Mouse (Mus musculus) gonadal fat pad, adult 2 months (tissue): ENCODE measurements around the gene Nr1i2. TPM values are rescaled to one million over a fixed set of nuclear protein-coding genes. Genes with fewer than 3 reads are reported as not detected.
A peak's percentile ranks its signal among the peaks of the same experiment; 100 is the strongest.
"Not testable (repeated sequence)": the region's sequence is repeated elsewhere in the genome, so short reads cannot be mapped to it uniquely, and the experiment has no call there.

Experiments used
- DNase-seq: peaks from one replicate; pipeline ENCODE4 v3.0.0-alpha.2; 2012; ENCODE audit warnings: low read depth
- polyA plus RNA-seq: library from polyadenylated mRNA; depleted of rRNA; stranded (reverse); fragments of >200 nt; gene quantifications from 2 replicates; pipeline ENCODE4 v1.2.3, GENCODE M21; 2012; rRNA removed

Gene Nr1i2
- polyA plus RNA-seq: 0.08 and 0.18 TPM in 2 replicates

DNA sequence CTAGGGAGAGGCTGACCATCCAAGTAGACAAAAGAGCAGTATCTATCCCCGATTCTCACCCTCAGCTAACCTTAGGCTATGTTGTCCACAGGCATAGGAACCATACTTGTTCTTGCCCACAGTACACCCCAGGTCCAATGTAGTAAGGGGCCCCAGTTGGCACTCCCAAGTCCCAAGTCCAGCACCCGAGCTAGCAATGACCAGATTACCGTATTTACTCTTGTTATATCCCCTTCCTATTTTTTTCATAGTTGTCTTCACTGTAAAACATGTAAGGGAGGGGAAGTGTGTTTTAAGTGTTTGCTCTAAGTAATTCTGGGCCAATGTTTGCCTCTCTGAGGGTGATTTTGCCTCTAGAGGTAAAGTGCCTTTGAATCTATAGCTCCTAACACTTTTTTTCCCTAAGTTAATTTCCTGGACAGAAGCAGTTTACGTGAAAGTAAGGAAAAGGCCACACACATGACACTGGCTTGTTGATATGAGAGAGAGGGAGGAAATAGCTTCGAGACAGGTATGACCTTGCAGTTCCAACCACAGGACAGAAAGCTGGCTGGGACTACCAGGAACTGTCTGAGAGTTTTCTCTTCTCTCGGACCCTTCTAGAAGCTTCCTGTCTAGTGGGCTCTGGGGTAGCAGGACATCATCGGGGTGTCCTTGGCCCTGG is at the start of gene Nr1i2:
Nr1i2 (minus strand) TSS at position 140 of the 664 bp plus-strand sequence.
- DNase-seq: no peak

DNA sequence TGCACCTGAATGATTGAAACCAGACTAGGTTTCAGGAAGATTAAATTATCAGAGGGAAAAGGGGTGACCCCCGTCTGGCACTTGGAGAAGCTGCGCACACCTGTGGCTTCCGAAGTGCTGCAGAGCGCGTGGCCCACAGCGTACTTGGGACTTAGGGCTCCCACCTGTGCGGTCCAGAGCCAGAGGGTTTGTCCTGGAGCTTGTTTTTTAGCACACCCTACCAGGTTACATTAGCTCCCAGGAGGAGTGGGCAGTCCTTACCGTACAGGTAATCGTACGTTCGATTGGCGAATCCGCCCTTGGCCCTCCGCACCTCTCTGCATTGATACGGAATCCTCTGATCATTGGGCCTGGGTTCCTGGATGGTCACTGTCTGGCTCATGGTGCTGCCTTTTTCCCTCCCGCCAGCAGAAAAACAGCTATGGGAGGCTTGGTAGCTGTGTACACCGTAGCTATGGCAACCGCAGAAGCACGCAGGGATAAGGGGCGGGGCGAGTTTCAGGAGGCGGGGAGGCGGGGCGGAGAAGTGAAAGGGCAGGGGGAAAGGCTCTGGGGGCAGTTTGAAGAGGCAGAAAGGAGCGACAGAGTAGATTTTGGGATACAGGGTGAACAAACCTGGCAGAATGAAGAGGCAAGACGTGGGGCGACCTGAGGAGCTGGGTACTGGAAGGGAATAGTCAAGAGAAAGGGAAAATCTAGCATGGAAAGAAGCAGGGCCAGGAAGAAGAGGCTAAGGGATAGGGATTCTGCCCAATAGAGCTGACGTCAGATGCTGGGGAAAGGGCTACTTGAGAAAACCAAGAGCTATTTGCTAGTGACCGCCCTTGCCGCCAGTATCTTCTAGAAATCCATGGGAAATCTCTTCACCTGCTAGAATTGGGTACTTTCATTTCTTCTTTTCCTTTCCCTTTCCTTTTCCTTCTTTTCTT is 47.0 kb upstream of the Nr1i2 start, which contains the start of gene Maats1:
Maats1 (minus strand) TSS at position 748 of the 929 bp plus-strand sequence.
- no peak for DNase-seq

DNA sequence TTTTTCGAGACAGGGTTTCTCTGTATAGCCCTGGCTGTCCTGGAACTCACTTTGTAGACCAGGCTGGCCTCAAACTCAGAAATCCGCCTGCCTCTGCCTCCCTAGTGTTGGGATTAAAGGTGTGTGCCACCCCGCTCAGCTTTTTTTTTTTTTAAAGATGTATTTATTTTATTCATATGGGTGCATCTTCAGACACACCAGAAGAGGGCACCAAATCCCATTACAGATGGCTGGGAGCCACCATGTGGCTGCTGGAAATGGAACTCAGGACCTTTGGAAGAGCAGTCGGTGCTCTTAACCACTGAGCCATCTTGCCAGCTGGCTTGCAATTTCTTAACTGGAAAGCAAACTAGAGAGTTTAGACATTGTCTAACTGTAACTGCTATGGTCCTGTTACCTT is 43.5 kb upstream of the Nr1i2 start:
- DNase-seq: not testable (repeated sequence)

DNA sequence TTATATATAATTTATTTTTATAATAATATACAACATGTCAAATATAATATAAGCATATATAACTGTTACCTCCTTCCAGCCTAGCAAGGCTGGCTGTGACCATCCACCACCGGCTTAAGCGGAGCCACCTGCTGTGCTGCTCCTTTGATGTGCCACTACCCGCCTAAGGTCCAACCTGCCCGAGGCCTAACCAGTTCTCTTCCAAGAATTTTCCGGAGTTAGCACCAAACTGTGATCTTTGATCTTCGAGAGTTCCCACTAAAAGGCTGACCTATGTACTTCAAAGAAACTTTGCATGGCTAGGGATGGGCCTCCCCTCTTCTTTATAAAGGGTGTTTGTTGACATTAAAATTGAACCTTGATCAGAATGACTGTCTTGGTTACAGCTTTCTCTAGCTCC is 39.8 kb upstream of the Nr1i2 start:
- no peak for DNase-seq

DNA sequence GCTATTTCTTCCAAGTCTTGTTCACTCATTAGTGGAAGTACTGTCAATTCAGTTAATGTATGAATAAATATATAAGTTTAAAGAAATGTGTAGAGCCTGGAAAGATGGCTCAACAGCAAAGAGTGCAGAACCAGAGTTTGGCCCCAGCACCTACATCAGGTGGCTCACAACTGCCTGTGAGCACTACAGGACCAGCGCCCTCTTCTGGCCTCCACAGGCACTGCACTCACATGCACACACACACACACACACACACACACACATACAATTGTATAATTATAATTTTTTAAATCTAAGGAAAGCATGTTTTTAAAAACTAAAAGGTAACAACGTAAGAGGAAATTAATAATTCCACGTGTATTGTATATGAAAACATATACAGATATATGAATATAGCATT is 34.7 kb upstream of the Nr1i2 start:
- DNase-seq: no peak

DNA sequence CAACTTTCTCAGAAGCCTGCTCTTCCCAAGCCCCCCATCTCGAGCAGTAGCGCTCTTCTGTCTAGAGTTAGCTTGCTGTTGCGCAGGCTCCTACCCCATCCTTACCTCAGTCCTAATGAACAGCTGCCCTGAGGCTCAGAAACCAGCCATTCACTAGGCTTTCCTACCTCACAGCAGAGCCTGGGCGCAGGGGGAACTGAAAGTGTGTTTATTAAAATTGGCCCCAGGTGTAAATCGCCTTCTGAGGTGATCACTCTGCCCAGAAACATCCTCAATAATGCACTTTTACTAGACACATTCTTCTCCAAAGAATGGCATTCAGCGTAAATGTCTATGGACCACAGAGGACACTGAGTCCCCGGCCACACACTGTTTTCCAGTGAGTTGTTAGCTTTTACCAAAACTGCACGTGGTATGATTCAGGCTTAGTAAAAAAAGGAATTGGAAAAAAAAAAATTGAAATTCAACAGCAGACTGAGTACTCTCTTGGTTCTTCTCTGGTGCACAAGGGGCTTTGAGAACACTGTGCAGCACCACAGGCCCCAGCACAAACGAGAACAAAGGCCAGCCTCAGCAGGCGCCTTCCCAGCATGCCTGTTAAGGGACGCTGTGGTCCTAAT is 32.3 kb upstream of the Nr1i2 start:
- DNase-seq: no peak

GRCm38 (mm10) chr16:38324311-38324710 is 29.7 kb upstream of the Nr1i2 start:
- no peak for DNase-seq

DNA sequence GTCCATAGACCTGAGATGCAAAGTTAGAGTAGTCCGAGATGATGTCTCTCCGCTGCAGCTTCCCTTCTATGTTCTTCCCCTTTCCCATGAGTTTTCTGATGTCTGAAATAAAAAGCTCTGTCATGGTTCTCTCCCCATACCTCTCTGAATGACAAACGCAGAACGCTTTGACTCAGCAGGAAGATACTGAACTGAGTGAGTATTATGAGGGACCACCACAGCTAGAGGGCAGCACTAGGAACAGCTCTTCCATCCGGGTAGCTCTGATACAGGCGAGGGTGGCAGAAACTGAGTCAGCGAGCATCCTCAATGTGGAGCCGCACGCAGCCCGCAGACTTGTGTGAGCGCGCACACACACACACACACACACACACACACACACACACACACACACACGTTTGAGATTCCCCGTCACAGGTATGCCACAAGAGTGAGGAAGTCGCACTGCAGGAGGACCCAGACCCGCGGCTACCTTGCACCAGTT is 26.9 kb upstream of the Nr1i2 start:
- no peak for DNase-seq

GRCm38 (mm10) chr16:38319087-38319486 is 24.5 kb upstream of the Nr1i2 start:
- DNase-seq: no peak

DNA sequence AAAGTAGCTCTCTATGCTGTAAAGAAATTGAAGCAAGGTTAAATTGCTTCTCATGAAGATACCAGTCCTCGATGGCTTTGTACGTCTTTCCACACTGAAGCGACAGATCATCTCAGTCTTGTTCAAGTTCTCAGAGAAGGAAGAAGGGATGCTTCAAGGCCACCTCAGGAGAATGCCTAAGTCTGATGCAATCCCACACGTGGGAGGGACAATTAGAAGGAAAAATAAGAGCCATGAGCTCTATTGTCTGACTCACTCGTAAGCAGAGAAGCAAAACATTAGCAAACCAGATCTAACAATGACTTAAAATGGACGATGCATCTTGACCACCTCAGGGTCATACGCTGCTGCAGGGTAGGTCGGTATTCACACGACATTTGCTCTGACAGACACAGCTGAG is 23.9 kb upstream of the Nr1i2 start:
- DNase-seq: peak; percentile 23

- no peak for DNase-seq
Measured at GRCm38 (mm10) chr16:38308195-38308594, 13.6 kb upstream of the Nr1i2 start.

DNA sequence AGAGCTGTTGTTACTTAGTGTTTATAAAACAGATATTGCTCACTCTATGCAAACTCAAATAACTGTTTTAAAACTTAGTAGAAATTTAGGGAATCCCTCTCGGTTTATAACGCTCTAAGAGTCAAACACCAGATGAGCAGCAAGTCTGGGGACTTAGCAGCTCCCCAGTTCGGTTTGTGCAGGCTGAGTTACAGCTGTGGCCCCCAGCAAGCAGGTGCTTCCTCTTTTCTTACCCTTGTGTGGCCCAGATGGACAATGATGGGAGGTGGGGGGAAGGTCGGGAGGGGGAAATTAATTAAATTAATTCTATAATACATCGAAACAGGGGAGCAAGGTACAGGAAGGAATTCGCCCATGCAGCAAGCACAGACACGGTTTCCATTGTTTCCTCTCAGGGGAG is 13.0 kb upstream of the Nr1i2 start:
- no peak for DNase-seq

- DNase-seq: no peak
Measured at GRCm38 (mm10) chr16:38307221-38307605, 12.6 kb upstream of the Nr1i2 start.

GRCm38 (mm10) chr16:38306571-38307220 is 12.1 kb upstream of the Nr1i2 start:
- no peak for DNase-seq

DNA sequence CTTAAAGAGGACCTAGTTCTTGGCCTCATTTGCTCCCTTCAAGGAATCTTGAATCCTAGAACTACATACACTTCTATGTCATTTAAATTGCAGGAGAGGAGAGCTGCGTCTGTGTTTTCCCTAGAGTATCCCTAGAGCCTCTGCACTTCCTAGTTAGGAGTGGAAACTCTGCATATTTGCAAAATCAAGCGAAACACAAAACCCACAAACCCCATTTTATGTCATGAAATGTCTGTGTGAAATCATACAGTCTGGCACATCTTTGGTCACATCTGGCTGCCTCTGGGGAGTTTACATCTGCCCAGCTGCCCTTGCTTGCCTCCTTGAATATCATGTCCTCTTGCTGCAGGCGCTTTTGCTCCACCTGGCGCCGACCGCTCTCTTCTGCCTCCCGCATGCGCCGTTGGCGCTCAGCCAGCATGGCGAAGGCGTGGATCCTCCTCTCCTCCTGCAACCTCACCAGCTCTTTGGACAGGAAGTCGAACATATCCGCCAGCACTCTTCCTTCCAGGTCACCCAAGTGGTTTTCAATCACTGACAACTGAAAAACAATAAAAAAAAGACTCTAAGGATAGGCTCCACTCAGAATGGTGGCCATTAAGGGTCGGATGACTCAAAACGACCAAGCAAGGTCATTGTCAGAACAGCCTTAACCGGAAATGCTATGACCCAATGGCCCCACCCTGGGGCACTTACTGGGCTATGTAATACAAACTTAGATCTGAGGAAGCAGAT is 10.0 kb upstream of the Nr1i2 start:
- peak; percentile 37 for DNase-seq

DNA sequence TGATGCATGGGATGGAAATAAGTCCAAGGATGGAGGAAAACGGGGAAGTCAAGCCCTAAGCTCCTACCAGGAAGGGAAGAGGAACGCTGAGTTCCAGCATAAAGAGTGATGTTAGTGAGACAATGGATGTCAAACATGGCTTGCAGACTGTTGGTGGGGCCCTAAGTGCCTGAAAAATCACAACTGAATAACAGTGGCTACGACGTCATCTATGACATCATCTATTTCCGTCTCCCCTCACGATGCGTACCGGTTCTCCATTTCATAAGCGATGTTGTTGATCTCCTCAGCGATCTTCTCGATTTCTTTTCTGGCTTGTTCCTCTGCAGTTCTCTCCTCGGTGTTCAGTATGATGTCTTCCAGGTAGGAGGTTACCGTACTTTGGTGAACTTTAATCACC is 7.7 kb upstream of the Nr1i2 start:
- no peak for DNase-seq

- no peak for DNase-seq
Measured at GRCm38 (mm10) chr16:38298410-38298809, 3.8 kb upstream of the Nr1i2 start.

DNA sequence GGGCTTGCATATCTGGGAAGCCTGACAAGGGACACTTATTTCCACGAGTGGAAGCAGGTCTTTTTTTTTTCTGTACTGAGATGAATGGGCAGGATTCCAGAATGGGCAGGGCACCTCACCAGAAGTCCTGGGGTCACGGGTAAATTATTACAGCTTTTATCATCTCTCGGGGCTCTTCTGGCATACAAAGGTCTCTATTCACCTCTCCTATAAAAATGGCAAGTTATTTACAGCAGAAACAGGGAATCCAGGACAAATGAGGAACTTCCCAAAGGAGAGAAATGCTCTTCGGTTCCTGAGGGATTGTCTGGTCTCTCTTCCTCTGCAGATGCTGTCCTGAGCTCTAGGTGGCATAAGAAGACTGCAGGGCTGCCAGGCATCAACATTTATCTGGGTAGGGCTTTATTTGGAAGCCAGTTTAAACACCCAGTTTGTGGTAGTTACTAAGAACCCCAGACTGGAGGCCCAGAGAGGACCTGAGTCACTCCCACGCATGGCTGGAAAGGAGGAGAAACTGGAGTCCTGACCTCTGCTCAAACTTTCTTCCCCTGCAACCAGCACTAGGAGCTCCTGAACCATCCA is 816 bp upstream of the Nr1i2 start:
- DNase-seq: no peak

DNA sequence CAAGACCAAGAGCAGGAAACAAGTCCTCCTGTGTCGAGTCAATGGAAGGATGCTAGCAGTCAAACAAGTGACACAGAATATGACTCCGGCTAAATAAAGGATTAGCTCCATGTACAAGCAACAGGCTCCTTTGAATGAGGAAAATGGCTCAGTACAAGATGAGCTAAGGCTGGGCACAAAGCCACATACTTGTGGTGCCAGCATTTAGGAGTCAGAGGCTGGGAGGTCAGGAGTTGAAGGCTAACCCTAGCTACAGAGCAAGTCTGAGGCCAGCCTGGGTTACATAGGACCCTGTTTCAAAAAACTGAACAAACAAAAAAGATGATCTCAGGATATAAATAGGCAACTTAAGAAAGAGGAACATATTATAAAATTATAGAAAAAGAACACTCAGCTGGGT is 4.5 kb downstream of the Nr1i2 start:
- no peak for DNase-seq

DNA sequence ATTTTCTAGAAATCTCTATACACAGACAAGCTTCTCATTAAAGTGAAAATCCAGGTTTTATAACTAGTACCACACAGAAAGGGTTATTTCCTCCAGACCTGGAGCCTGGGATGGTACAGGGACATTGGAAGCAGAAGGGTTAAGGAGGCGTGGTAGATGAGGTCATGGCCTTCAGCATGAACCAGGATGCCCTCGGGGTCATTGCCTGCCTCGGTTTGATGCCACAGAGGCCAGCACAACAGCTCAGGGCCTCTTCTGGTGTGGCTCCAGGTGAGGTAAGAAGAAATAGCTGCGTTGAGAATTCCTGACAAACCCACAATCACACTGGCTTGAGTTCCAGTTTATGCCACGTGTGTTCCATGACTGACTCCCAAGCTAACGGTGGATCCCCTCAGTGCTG is 5.8 kb downstream of the Nr1i2 start:
- no peak for DNase-seq

DNA sequence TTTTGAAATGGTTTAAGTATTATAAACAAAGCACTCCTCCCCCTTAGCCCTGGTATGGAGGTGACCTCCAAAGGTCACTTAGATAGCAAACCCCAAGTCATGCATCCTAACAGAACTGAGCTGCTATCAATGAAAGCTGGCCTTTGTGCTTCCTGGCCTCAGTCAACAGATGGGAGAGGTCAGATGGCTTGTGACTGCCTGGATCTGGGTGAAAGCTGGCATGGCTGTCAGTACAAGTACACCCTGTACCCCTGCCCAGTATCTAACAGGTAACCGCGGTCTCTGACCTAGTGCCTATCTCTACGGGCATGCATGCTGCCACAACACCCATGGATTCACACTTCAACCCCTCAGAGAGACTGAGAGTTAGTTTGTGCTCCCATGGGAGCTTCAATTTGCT is 6.9 kb downstream of the Nr1i2 start:
- DNase-seq: no peak
